Mouse (Mus musculus) liver, embryonic 14.5 days (tissue): ENCODE results near the gene Ube2k.

Experiments used
- CTCF ChIP-seq: IDR thresholded peaks from 2 replicates; pipeline ENCODE4 v1.5.1; 2016; ENCODE audit warnings: antibody characterized with exemption, low read depth, control low read depth
- EP300 ChIP-seq: IDR thresholded peaks from 2 replicates; pipeline ENCODE4 v1.6.1; 2016; ENCODE audit warnings: antibody characterized with exemption, low read depth

- no peak for TF ChIP-seq CTCF
- TF ChIP-seq EP300 = no peak
Observed at GRCm38 (mm10) chr5:65531283-65531682, 5.8 kb upstream of the Ube2k start.
